Mouse (Mus musculus): Measurements from ENCODE around the gene Zcchc4.

DNA sequence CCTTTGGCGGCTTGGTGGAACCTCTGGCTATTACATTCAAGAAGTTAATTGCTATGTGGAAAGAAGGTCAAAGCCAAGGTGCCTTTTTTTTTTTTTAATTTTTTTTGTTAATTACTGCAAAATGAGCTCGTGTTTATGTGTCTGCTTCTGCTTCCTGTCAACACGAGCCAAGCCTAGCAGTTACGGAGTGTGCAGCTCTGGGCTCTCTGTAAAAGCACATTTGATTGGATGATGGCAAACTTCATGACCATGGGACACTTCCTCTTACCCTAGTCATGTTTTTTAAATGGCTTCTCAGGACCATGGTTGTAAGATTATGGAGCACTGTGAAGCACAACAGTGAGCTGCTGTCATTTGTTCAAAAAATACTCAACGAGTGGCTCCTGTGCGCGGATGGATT lies 31.8 kb downstream of the Zcchc4 start:
- TF ChIP-seq CTCF (IDR thresholded peaks at IDR 0.05; ENCODE audit: low read depth) (no peak), EP300 (optimal IDR thresholded peaks at IDR 0.05) (no peak)

All from stomach, postnatal 0 days (tissue).